Mouse (Mus musculus) lung, embryonic 16.5 days (tissue): ENCODE data around the gene Ciart. TPM values are rescaled to one million over a fixed set of nuclear protein-coding genes. Genes with fewer than 3 reads are reported as not detected.
A peak's percentile ranks its signal among the peaks of the same experiment; 100 is the strongest.
"Not testable (repeated sequence)": the region's sequence is repeated elsewhere in the genome, so short reads cannot be mapped to it uniquely, and the experiment has no call there.

Experiments
- ATAC-seq: fragments of 200-750 bp; cut with Nextera tagmentation; 2 replicates; pipeline ENCODE4 v1.8.0; 2017; ENCODE audit warnings: low read depth, mild to moderate bottlenecking, moderate library complexity
- H3K27ac ChIP-seq: fragments of 300-500 bp; sonication (generic); 2 replicates; pipeline ENCODE4 v1.5.1; 2014; ENCODE audit warnings: mild to moderate bottlenecking, control low read depth, low read length
- H3K27me3 ChIP-seq: fragments of 300-500 bp; sonication (generic); 2 replicates; pipeline ENCODE4 v1.6.1; 2014; ENCODE audit warnings: low read depth, low read length, mixed read lengths; ENCODE audit not compliant: control insufficient read depth, insufficient read depth
- H3K36me3 ChIP-seq: fragments of 300-500 bp; sonication (generic); 2 replicates; pipeline ENCODE4 v1.6.1; 2014; ENCODE audit warnings: low read length; ENCODE audit not compliant: control insufficient read depth, insufficient read depth
- H3K4me1 ChIP-seq: fragments of 300-500 bp; sonication (generic); replicated peaks from 2 replicates; pipeline ENCODE4 v1.6.1; 2014; ENCODE audit warnings: low read length, mixed read lengths; ENCODE audit not compliant: control insufficient read depth, insufficient read depth
- H3K4me2 ChIP-seq: fragments of 300-500 bp; sonication (generic); 2 replicates; pipeline ENCODE4 v1.6.1; 2014; ENCODE audit warnings: low read depth, low read length, control low read depth
- H3K4me3 ChIP-seq: fragments of 300-500 bp; sonication (generic); 2 replicates; pipeline ENCODE4 v1.5.1; 2014; ENCODE audit warnings: mild to moderate bottlenecking, low read length, control low read depth
- H3K9ac ChIP-seq: fragments of 300-500 bp; sonication (generic); 2 replicates; pipeline ENCODE4 v1.6.1; 2014; ENCODE audit warnings: low read length, control low read depth
- H3K9me3 ChIP-seq: fragments of 300-500 bp; sonication (generic); 2 replicates; pipeline ENCODE4 v1.6.1; 2016; ENCODE audit warnings: low read length; ENCODE audit not compliant: control insufficient read depth
- WGBS: fragments of 180-500 bp; shearing (Covaris S2); extraction: QIAGEN DNeasy Blood & Tissue Kit; methylation state at CpG from one replicate; pipeline ENCODE4 v1.1.7; 2014; 5-methylcytosine and 5-hydroxymethylcytosine counted together
- polyA plus RNA-seq: library from polyadenylated mRNA; unstranded; fragments of >200 nt; fragmentation: Nextera tagmentation; extraction: Ambion mirVana; gene quantifications from 2 replicates; pipeline ENCODE4 v1.2.1, GENCODE M21; 2015

Gene Ciart
- polyA plus RNA-seq, 1 experiment from 2014 or later, result 5.1 TPM

DNA sequence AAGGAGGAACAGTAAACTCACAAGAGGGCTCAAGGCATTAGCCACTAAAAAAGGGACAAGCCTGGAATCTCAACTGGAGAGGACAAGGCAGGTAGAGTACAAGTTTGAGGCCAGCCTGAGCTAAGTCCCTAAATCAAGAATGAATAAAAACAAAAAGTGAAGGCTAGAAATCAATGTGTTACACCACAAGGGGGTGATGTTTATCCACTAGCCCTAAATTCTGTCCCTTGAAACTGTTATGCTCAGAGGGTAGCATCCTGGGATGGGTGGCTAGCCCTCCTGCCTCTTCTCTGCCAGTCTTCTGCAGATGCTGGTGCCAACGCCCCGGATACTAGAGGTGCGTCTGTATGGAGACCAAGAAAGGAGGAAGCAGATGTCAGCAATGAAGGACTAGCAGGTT lies 21.7 kb downstream of the Ciart start:
- no peak for ATAC-seq
- H3K36me3 ChIP-seq, result peaks cover 11% of the 10 kb centered on the region
- H3K4me2 ChIP-seq, result no peak overlapping the region
- no peaks in the 10 kb centered on the region for H3K9me3 ChIP-seq
- H3K27me3 ChIP-seq, result no peaks in the 10 kb centered on the region
- H3K9ac ChIP-seq, result no peak overlapping the region
- no peak overlapping the region for H3K4me3 ChIP-seq
- 70% methylated on average over 3 of the region's 3 CpGs for WGBS
- peaks cover 2% of the 10 kb centered on the region; the same call in 1 of the 2 replicates for H3K4me1 ChIP-seq
- H3K27ac ChIP-seq, result no peak overlapping the region

DNA sequence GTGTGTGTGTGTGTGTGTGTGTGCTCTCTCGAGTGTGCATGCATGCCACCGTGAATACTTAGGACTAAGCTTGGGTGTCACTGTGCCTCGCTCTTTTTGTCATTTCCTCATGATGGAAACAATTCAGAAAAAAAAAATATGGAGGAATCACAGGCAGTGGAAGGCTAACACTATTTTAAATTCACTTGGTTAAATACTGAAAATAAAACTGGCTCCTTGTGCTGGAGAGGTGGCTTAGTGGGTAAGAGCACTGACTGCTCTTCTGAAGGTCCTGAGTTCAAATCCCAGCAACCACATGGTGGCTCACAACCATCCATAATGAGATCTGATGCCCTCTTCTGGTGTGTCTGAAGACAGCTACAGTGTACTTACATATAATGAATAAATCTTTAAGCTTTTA lies 23.8 kb downstream of the Ciart start:
- H3K27ac ChIP-seq, H3K4me1 ChIP-seq, ATAC-seq, H3K9me3 ChIP-seq, H3K9ac ChIP-seq, H3K4me2 ChIP-seq, H3K27me3 ChIP-seq, H3K36me3 ChIP-seq, H3K4me3 ChIP-seq: not testable (repeated sequence)
- WGBS, result 81% methylated on average over 3 of the region's 3 CpGs

DNA sequence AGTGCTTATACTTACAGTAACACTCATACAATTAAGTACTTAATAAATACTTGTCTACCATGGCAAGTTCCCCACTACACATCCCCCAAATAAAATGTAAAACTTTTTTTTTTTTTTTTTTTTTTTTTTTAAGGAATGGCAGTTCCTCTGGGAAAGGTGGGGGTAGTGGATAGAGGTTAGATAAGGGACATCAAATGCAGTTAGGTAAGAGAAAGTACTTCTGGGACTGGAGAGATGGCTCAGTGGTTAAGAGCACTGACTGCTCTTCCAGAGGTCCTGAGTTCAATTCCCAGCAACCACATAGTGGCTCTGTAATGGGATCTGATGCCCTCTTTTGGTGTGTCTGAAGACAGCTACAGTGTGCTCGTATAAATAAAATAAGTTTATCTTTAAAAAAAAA lies 25.0 kb downstream of the Ciart start:
- H3K27me3 ChIP-seq, H3K4me2 ChIP-seq, H3K9me3 ChIP-seq, H3K4me1 ChIP-seq, H3K9ac ChIP-seq, ATAC-seq, H3K27ac ChIP-seq, H3K36me3 ChIP-seq, H3K4me3 ChIP-seq: not testable (repeated sequence)
- 73% methylated on average over 1 of the region's 1 CpGs for WGBS

GRCm38 (mm10) chr3:95856115-95856514 lies 25.9 kb downstream of the Ciart start:
- peak overlapping the region; percentile 85 for H3K27ac ChIP-seq
- ATAC-seq, result peak; percentile 39; the same call in 1 of the 2 replicates
- no peaks in the 10 kb centered on the region for H3K27me3 ChIP-seq
- H3K36me3 ChIP-seq, result peaks cover 16% of the 10 kb centered on the region
- H3K9ac ChIP-seq, result peak overlapping the region; percentile 93
- WGBS, result 21% methylated on average over 7 of the region's 7 CpGs
- peak overlapping the region; percentile 74 for H3K4me2 ChIP-seq
- H3K4me1 ChIP-seq, result peaks cover 8% of the 10 kb centered on the region
- H3K4me3 ChIP-seq, result peak overlapping the region; percentile 92
- no peaks in the 10 kb centered on the region for H3K9me3 ChIP-seq

GRCm38 (mm10) chr3:95855502-95856089 lies 26.5 kb downstream of the Ciart start, which contains the start of gene Prpf3:
Gene Prpf3 (minus strand): TSS chr3:95855885.
- Histone ChIP-seq H3K9me3 (no peaks in the 10 kb centered on the region), H3K36me3 (peaks cover 21% of the 10 kb centered on the region), H3K27me3 (no peaks in the 10 kb centered on the region), H3K27ac (peak within 1 kb of the TSS; percentile 85), H3K9ac (peak within 1 kb of the TSS; percentile 93), H3K4me3 (peak within 1 kb of the TSS; percentile 92), H3K4me1 (peaks cover 8% of the 10 kb centered on the region), H3K4me2 (peak within 1 kb of the TSS; percentile 74)
- peak; percentile 99 for ATAC-seq
- under 1% methylated on average over 56 of the region's 56 CpGs for WGBS

DNA sequence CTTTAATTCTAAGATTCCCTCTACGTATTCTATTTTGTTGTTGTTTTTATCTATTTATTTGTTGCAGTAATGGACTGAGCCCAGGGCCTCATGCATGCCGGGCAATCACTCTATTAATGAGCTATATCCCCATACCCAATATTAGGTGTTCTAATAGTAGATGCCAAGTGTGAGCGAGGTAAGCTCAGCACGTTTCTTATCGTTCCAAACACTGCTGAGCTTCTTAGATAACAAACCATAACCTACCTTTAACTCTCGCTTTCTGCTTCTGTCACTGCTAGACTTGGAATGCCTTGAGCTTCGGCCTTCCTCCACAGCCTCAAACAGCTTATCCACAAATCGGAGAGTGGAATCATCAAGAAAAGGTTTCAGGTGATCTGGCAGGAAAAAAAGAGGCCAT lies 30.7 kb downstream of the Ciart start:
- Histone ChIP-seq H3K9ac (no peak overlapping the region), H3K27me3 (no peaks in the 10 kb centered on the region), H3K9me3 (no peaks in the 10 kb centered on the region), H3K27ac (no peak overlapping the region), H3K4me3 (no peak overlapping the region), H3K4me2 (no peak overlapping the region), H3K4me1 (peaks cover 8% of the 10 kb centered on the region), H3K36me3 (peaks cover 50% of the 10 kb centered on the region)
- 90% methylated on average over 8 of the region's 8 CpGs for WGBS
- no peak for ATAC-seq

GRCm38 (mm10) chr3:95850611-95851010 lies 31.4 kb downstream of the Ciart start:
- 80% methylated on average over 4 of the region's 4 CpGs for WGBS
- H3K4me1 ChIP-seq, result peaks cover 6% of the 10 kb centered on the region
- H3K27me3 ChIP-seq, result no peaks in the 10 kb centered on the region
- no peak overlapping the region for H3K4me2 ChIP-seq
- ATAC-seq, result no peak
- peaks cover 54% of the 10 kb centered on the region for H3K36me3 ChIP-seq
- H3K9ac ChIP-seq, result no peak overlapping the region
- H3K4me3 ChIP-seq, result no peak overlapping the region
- no peak overlapping the region for H3K27ac ChIP-seq
- no peaks in the 10 kb centered on the region for H3K9me3 ChIP-seq

DNA sequence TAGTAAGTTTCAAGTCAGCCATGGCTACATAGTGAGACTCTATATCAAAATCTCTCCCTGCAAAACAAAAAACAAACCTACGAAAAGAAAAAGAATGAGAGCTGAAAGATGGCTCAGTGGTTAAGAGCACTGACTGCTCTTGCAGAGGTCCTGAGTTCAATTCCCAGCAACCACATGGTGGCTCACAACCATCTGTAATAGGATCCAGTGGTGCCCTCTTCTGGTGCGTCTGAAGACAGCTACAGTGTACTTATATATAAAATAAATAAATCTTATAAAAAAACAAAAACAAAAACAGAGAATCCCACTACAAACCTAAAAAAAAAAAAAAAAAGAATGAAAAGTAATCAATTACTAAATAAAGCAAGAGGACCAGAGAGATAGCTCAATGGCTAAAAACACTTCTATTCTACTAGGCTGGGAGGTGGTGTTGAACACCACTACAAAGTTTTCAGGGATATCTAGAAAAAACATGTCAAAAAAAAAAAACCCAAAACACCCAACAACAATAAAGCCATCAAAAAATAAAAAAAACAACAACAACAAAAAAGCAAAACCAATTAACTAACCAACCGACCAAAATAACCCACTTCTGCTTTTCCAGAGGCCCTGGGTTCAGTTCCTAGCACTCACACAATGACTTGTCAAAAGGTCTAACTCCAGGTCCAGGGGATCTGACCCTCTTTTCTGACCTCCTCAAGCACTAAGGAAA lies 39.4 kb downstream of the Ciart start:
- no peak overlapping the region for H3K4me3 ChIP-seq
- no peak overlapping the region for H3K27ac ChIP-seq
- H3K9ac ChIP-seq, result no peak overlapping the region
- no peak for ATAC-seq
- peaks cover 56% of the 10 kb centered on the region for H3K36me3 ChIP-seq
- H3K4me2 ChIP-seq, result no peak overlapping the region
- H3K27me3 ChIP-seq, result no peaks in the 10 kb centered on the region
- no peaks in the 10 kb centered on the region for H3K4me1 ChIP-seq
- 86% methylated on average over 3 of the region's 3 CpGs for WGBS
- no peaks in the 10 kb centered on the region for H3K9me3 ChIP-seq

GRCm38 (mm10) chr3:95839250-95839649 lies 42.8 kb downstream of the Ciart start:
- Histone ChIP-seq H3K27me3 (no peaks in the 10 kb centered on the region), H3K9ac (no peak overlapping the region), H3K27ac (no peak overlapping the region), H3K36me3 (peaks cover 48% of the 10 kb centered on the region), H3K4me2 (no peak overlapping the region), H3K9me3 (no peaks in the 10 kb centered on the region), H3K4me3 (no peak overlapping the region), H3K4me1 (no peaks in the 10 kb centered on the region)
- 84% methylated on average over 2 of the region's 2 CpGs for WGBS
- no peak for ATAC-seq
